Mouse (Mus musculus) embryonic fibroblast, embryonic 13.5 days (primary cell): ENCODE measurements around the gene Myog. TPM values are rescaled to one million over a fixed set of nuclear protein-coding genes. Genes with fewer than 3 reads are reported as not detected.

Experiments
- H3K27ac ChIP-seq: 2 replicates; pipeline ENCODE4 v1.5.1; 2012; ENCODE audit warnings: low read length, control low read depth, inconsistent platforms; ENCODE audit not compliant: insufficient read depth
- H3K4me1 ChIP-seq: 2 replicates; pipeline ENCODE4 v1.6.1; 2011; ENCODE audit warnings: low read length; ENCODE audit not compliant: control insufficient read depth, insufficient read depth
- H3K4me3 ChIP-seq: 2 replicates; pipeline ENCODE4 v1.5.1; 2011; ENCODE audit warnings: mild to moderate bottlenecking, control low read depth, low read length; ENCODE audit not compliant: insufficient read depth
- CTCF ChIP-seq: IDR thresholded peaks from 2 replicates; pipeline ENCODE4 v1.5.1; 2011; ENCODE audit warnings: mild to moderate bottlenecking, control low read depth, low read length, moderate library complexity, borderline replicate concordance; ENCODE audit not compliant: insufficient read depth
- POLR2A ChIP-seq: IDR thresholded peaks from 2 replicates; pipeline ENCODE4 v1.6.1; 2011; ENCODE audit warnings: low read depth, mild to moderate bottlenecking, control low read depth, low read length, moderate library complexity
- polyA plus RNA-seq: library from polyadenylated mRNA; stranded (reverse); fragments of >200 nt; gene quantifications from 2 replicates; pipeline ENCODE4 v1.2.4, GENCODE M21; 2011; ENCODE audit warnings: low read depth; ENCODE audit not compliant: missing spikeins, insufficient read length

Gene Myog
- polyA plus RNA-seq, 1 experiment: not detected

DNA sequence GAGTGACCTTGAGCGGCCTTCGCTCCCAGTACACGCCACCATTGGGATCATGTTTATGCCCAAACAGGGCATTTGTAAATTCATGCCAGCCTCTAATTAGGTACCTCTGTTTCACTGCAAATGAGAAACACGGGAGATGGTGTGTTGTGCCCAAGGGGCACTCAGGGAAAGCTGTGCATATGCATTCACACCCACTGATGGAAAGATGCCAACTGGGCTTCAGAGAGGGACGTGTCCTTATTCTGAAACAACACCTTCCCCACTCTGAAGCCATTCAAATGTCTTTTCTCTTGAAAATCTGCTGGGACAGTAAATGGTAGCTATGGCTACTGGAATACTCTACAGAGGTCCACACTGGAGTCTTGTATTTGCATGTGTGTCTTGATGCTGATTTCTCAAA is 28.5 kb downstream of the Myog start:
- TF ChIP-seq CTCF: no peak
- TF ChIP-seq POLR2A: no peak
- no peak overlapping the region for H3K27ac ChIP-seq
- H3K4me1 ChIP-seq: no peaks in the 10 kb centered on the region
- no peak overlapping the region for H3K4me3 ChIP-seq

- Histone ChIP-seq H3K4me3 (no peak overlapping the region), H3K27ac (no peak overlapping the region), H3K4me1 (no peaks in the 10 kb centered on the region)
- TF ChIP-seq POLR2A (no peak), CTCF (no peak)
Measured at GRCm38 (mm10) chr1:134320691-134321301, 31.0 kb downstream of the Myog start.

- TF ChIP-seq CTCF (peak; percentile 28; the same call in 1 of the 2 replicates), POLR2A (no peak)
- H3K27ac ChIP-seq: no peak overlapping the region
- no peaks in the 10 kb centered on the region for H3K4me1 ChIP-seq
- no peak overlapping the region for H3K4me3 ChIP-seq
Measured at GRCm38 (mm10) chr1:134322591-134322990, 32.8 kb downstream of the Myog start.

DNA sequence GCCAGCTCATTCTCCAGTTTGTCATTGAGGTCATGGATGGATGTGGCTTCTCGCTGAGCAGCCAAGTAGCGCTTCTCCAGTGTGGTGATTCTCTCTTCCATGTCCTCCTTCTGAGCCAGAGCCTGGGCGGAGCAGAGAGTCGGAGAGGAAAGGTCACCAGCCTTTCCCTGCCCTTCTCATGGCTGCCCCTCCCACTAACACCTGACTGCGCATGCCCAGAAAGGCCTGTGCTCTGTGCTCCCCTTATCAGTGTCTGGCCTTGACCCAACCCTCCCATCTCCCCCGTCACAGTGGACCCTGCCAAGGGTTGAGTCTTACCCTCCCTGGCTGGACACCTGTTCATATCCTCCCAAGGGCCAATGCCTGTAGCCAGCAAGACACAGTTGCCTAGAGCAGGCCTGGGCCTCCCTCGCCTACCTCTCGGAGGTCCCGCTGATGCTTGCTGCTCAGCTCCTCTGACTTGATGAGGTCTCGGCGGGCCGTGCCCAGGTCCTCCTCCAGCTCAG is 37.1 kb downstream of the Myog start:
- Histone ChIP-seq H3K4me3 (no peak overlapping the region), H3K4me1 (no peaks in the 10 kb centered on the region), H3K27ac (no peak overlapping the region)
- TF ChIP-seq POLR2A (no peak), CTCF (no peak)

- H3K4me3 ChIP-seq: no peak overlapping the region
- TF ChIP-seq POLR2A: no peak
- peak; percentile 39; the same call in 1 of the 2 replicates for TF ChIP-seq CTCF
- peaks cover 3% of the 10 kb centered on the region; the same call in 1 of the 2 replicates for H3K4me1 ChIP-seq
- no peak overlapping the region; the same call in 1 of the 2 replicates for H3K27ac ChIP-seq
Measured at GRCm38 (mm10) chr1:134331879-134332635, 42.3 kb downstream of the Myog start.

DNA sequence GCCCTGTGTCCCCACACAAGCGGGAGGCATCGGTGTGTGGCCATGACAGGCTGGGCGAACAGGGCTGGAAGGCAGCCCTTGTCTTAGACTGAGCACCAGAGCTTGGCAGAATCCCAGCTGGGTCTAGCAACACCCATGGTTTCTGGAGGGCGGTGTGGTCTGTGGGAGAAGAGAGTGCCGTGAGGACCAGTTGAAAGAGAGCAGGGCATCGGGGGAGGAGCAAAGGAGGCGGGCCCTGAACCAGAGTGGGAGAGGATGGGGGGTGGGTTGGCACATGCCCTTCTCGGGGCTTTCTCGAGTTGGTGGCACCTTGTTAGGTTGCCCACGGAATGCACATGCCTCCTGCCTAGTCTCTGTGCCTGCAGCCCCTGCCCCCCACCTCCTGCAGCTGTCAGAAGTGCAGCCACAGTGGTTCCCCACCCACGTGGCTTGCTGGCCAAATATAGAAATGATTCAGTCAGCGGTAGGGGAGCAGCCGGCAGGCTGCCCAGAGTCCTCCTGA is 43.0 kb downstream of the Myog start, which contains the start of gene Ppfia4:
TSS of gene Ppfia4 (minus strand) at position 159 of the 502 bp plus-strand sequence.
- no peak within 1 kb of the TSS for H3K4me3 ChIP-seq
- TF ChIP-seq POLR2A (no peak), CTCF (no peak)
- H3K4me1 ChIP-seq: peaks cover 3% of the 10 kb centered on the region; the same call in 1 of the 2 replicates
- H3K27ac ChIP-seq: no peak within 1 kb of the TSS; the same call in 1 of the 2 replicates

- no peak overlapping the region for H3K27ac ChIP-seq
- H3K4me1 ChIP-seq: peaks cover 3% of the 10 kb centered on the region; the same call in 1 of the 2 replicates
- no peak overlapping the region for H3K4me3 ChIP-seq
- no peak for TF ChIP-seq CTCF
- TF ChIP-seq POLR2A: no peak
Measured at GRCm38 (mm10) chr1:134333371-134334110, 43.8 kb downstream of the Myog start.

- no peak overlapping the region for H3K4me3 ChIP-seq
- no peak overlapping the region for H3K27ac ChIP-seq
- peaks cover 3% of the 10 kb centered on the region; the same call in 1 of the 2 replicates for H3K4me1 ChIP-seq
- no peak for TF ChIP-seq CTCF
- TF ChIP-seq POLR2A: no peak
Measured at GRCm38 (mm10) chr1:134334111-134334827, 44.5 kb downstream of the Myog start.
